Mouse (Mus musculus) kidney, postnatal 0 days (tissue): ENCODE data around the gene Lce3e. TPM values are rescaled to one million over a fixed set of nuclear protein-coding genes. Genes with fewer than 3 reads are reported as not detected.

Source experiments
- ATAC-seq: fragments of 200-750 bp; cut with Nextera tagmentation; replicated peaks from 2 replicates; pipeline ENCODE4 v1.8.0; 2017; ENCODE audit warnings: low read depth, moderate number of reproducible peaks, moderate TSS enrichment, moderate library complexity; ENCODE audit not compliant: low FRiP score
- DNase-seq: peaks from one replicate; pipeline ENCODE4 v3.0.0-alpha.2; 2016; ENCODE audit warnings: low spot score
- H3K27ac ChIP-seq: fragments of 300-500 bp; sonication (generic); 2 replicates; pipeline ENCODE4 v1.5.1; 2014; ENCODE audit warnings: mild to moderate bottlenecking
- H3K27me3 ChIP-seq: fragments of 300-500 bp; sonication (generic); 2 replicates; pipeline ENCODE4 v1.6.1; 2014; ENCODE audit warnings: low read length, mixed read lengths; ENCODE audit not compliant: insufficient read depth
- H3K36me3 ChIP-seq: fragments of 300-500 bp; sonication (generic); 2 replicates; pipeline ENCODE4 v1.6.1; 2014; ENCODE audit warnings: low read length, mixed read lengths; ENCODE audit not compliant: insufficient read depth
- H3K4me1 ChIP-seq: fragments of 300-500 bp; sonication (generic); replicated peaks from 2 replicates; pipeline ENCODE4 v1.6.1; 2014; ENCODE audit warnings: antibody characterized with exemption, low read length, mixed read lengths; ENCODE audit not compliant: insufficient read depth
- H3K4me2 ChIP-seq: fragments of 300-500 bp; sonication (generic); 2 replicates; pipeline ENCODE4 v1.6.1; 2014; ENCODE audit warnings: mild to moderate bottlenecking, low read length, moderate library complexity, mixed read lengths
- H3K4me3 ChIP-seq: fragments of 300-500 bp; sonication (generic); replicated peaks from 2 replicates; pipeline ENCODE4 v1.5.1; 2014; ENCODE audit warnings: low read depth, low read length
- H3K9ac ChIP-seq: fragments of 300-500 bp; sonication (generic); 2 replicates; pipeline ENCODE4 v1.6.1; 2014; ENCODE audit warnings: low read depth, low read length
- H3K9me3 ChIP-seq: fragments of 300-500 bp; sonication (generic); replicated peaks from 2 replicates; pipeline ENCODE4 v1.6.1; 2016; ENCODE audit warnings: low read length, inconsistent platforms, mixed read lengths
- CTCF ChIP-seq: IDR thresholded peaks from 2 replicates; pipeline ENCODE4 v1.5.1; 2016; ENCODE audit warnings: antibody characterized with exemption, low read depth, mild to moderate bottlenecking, moderate library complexity
- WGBS: fragments of 180-500 bp; shearing (Covaris S2); extraction: QIAGEN DNeasy Blood & Tissue Kit; methylation state at CpG from one replicate; pipeline ENCODE4 v1.1.7; 2014; 5-methylcytosine and 5-hydroxymethylcytosine counted together
- polyA plus RNA-seq: library from polyadenylated mRNA; unstranded; fragments of >200 nt; fragmentation: Nextera tagmentation; extraction: Ambion mirVana; gene quantifications from 2 replicates; pipeline ENCODE4 v1.2.1, GENCODE M21; 2015

The Lce3e gene
- polyA plus RNA-seq, 1 experiment from 2014 or later, result not detected

- no peak within 1 kb of the TSS for H3K9ac ChIP-seq
- H3K27me3 ChIP-seq, result no peaks in the 10 kb centered on the region
- DNase-seq, result no peak
- H3K4me3 ChIP-seq, result no peak within 1 kb of the TSS
- no peaks in the 10 kb centered on the region for H3K9me3 ChIP-seq
- H3K4me2 ChIP-seq, result no peak within 1 kb of the TSS
- H3K36me3 ChIP-seq, result no peaks in the 10 kb centered on the region
- H3K4me1 ChIP-seq, result no peaks in the 10 kb centered on the region
- no peak for TF ChIP-seq CTCF
- ATAC-seq, result no peak
- no peak within 1 kb of the TSS for H3K27ac ChIP-seq
Measured at GRCm38 (mm10) chr3:92991926-92992325, 25.1 kb downstream of the Lce3e start, which contains the start of gene Lce3f. Lce3f (plus strand) TSS chr3:92992226.

- 4% methylated on average over 7 of the region's 7 CpGs for WGBS
- H3K4me1 ChIP-seq, result no peaks in the 10 kb centered on the region
- H3K27me3 ChIP-seq, result no peaks in the 10 kb centered on the region
Measured at GRCm38 (mm10) chr3:92998691-92999090, 31.8 kb downstream of the Lce3e start.

GRCm38 (mm10) chr3:93000621-93001020 lies 33.8 kb downstream of the Lce3e start:
- no peaks in the 10 kb centered on the region for H3K4me1 ChIP-seq
- H3K27me3 ChIP-seq, result no peaks in the 10 kb centered on the region
- no peaks in the 10 kb centered on the region for H3K9me3 ChIP-seq
- H3K27ac ChIP-seq, result no peak overlapping the region
- ATAC-seq, result no peak
- TF ChIP-seq CTCF, result no peak
- DNase-seq, result no peak
- no peak overlapping the region for H3K4me2 ChIP-seq
- no peak overlapping the region for H3K9ac ChIP-seq
- H3K36me3 ChIP-seq, result no peaks in the 10 kb centered on the region
- no peak overlapping the region for H3K4me3 ChIP-seq
- 65% methylated on average over 3 of the region's 3 CpGs for WGBS

More at GRCm38 (mm10) chr3:92998691-92999090, 31.8 kb downstream of the Lce3e start:
- H3K9me3 ChIP-seq, result no peaks in the 10 kb centered on the region
- no peak overlapping the region for H3K27ac ChIP-seq
- peak; percentile 87 for TF ChIP-seq CTCF
- ATAC-seq, result peak; percentile 80
- H3K9ac ChIP-seq, result no peak overlapping the region
- no peak overlapping the region for H3K4me3 ChIP-seq
- H3K4me2 ChIP-seq, result no peak overlapping the region
- H3K36me3 ChIP-seq, result no peaks in the 10 kb centered on the region
- peak; percentile 84 for DNase-seq

- DNase-seq (no peak), ATAC-seq (no peak)
- H3K36me3 ChIP-seq, result no peaks in the 10 kb centered on the region
- H3K27ac ChIP-seq, result no peak overlapping the region
- H3K4me1 ChIP-seq, result no peaks in the 10 kb centered on the region
- H3K9ac ChIP-seq, result no peak overlapping the region
- H3K27me3 ChIP-seq, result no peaks in the 10 kb centered on the region
- no peak overlapping the region for H3K4me2 ChIP-seq
- WGBS, result 63% methylated on average over 4 of the region's 4 CpGs
- no peak for TF ChIP-seq CTCF
- H3K9me3 ChIP-seq, result no peaks in the 10 kb centered on the region
- H3K4me3 ChIP-seq, result no peak overlapping the region
Measured at GRCm38 (mm10) chr3:93002843-93003242, 36.0 kb downstream of the Lce3e start.

- Histone ChIP-seq H3K4me3 (peak overlapping the region; percentile 25), H3K36me3 (no peaks in the 10 kb centered on the region), H3K27me3 (no peaks in the 10 kb centered on the region), H3K4me2 (peak overlapping the region; percentile 69), H3K9me3 (no peaks in the 10 kb centered on the region), H3K4me1 (no peaks in the 10 kb centered on the region), H3K27ac (no peak overlapping the region), H3K9ac (peak overlapping the region; percentile 9; the same call in 1 of the 2 replicates)
- TF ChIP-seq CTCF, result 0 out of 2 replicates have a peak, but pooled peaks have one; percentile 12
- WGBS, result under 1% methylated on average over 23 of the region's 24 CpGs
- ATAC-seq (peak; percentile 87), DNase-seq (peak; percentile 87)
Measured at GRCm38 (mm10) chr3:93014378-93014801, 47.5 kb downstream of the Lce3e start.

- Histone ChIP-seq H3K4me3 (peak overlapping the region; percentile 25), H3K36me3 (no peaks in the 10 kb centered on the region), H3K4me2 (peak overlapping the region; percentile 69), H3K9me3 (no peaks in the 10 kb centered on the region), H3K27me3 (no peaks in the 10 kb centered on the region), H3K4me1 (no peaks in the 10 kb centered on the region), H3K27ac (no peak overlapping the region), H3K9ac (no peak overlapping the region)
- 28% methylated on average over 5 of the region's 5 CpGs for WGBS
- ATAC-seq, result no peak
- no peak for TF ChIP-seq CTCF
- no peak for DNase-seq
Measured at GRCm38 (mm10) chr3:93014871-93015270, 48.0 kb downstream of the Lce3e start.
